Mouse (Mus musculus) midbrain, embryonic 11.5 days (tissue): ENCODE data around the gene Tekt5. TPM values are rescaled to one million over a fixed set of nuclear protein-coding genes. Genes with fewer than 3 reads are reported as not detected.

Experiments
- ATAC-seq: fragments of 200-750 bp; cut with Nextera tagmentation; 2 replicates; pipeline ENCODE4 v1.8.0; 2017; ENCODE audit warnings: moderate TSS enrichment, moderate library complexity; ENCODE audit not compliant: low FRiP score
- DNase-seq: peaks from one replicate; pipeline ENCODE4 v3.0.0; 2015; ENCODE audit warnings: low spot score; ENCODE audit errors: missing footprints
- H3K27ac ChIP-seq: fragments of 300-500 bp; sonication (generic); 2 replicates; pipeline ENCODE4 v1.5.1; 2014; ENCODE audit warnings: low read depth, low read length
- H3K27me3 ChIP-seq: fragments of 300-500 bp; sonication (generic); 2 replicates; pipeline ENCODE4 v1.6.1; 2014; ENCODE audit warnings: mild to moderate bottlenecking, low read length, moderate library complexity, mixed read lengths; ENCODE audit not compliant: control insufficient read depth, insufficient read depth
- H3K36me3 ChIP-seq: fragments of 300-500 bp; sonication (generic); 2 replicates; pipeline ENCODE4 v1.6.1; 2014; ENCODE audit warnings: mild to moderate bottlenecking, low read length, moderate library complexity, mixed read lengths; ENCODE audit not compliant: control insufficient read depth, insufficient read depth
- H3K4me1 ChIP-seq: fragments of 300-500 bp; sonication (generic); 2 replicates; pipeline ENCODE4 v1.6.1; 2014; ENCODE audit warnings: low read length; ENCODE audit not compliant: control insufficient read depth, insufficient read depth
- H3K4me2 ChIP-seq: fragments of 300-500 bp; sonication (generic); 2 replicates; pipeline ENCODE4 v1.6.1; 2014; ENCODE audit warnings: mild to moderate bottlenecking, moderate library complexity
- H3K4me3 ChIP-seq: fragments of 300-500 bp; sonication (generic); 2 replicates; pipeline ENCODE4 v1.5.1; 2014; ENCODE audit warnings: low read depth, low read length
- H3K9ac ChIP-seq: fragments of 300-500 bp; sonication (generic); 2 replicates; pipeline ENCODE4 v1.6.1; 2014; ENCODE audit warnings: low read length
- H3K9me3 ChIP-seq: fragments of 300-500 bp; sonication (generic); 2 replicates; pipeline ENCODE4 v1.6.1; 2016; ENCODE audit warnings: low read length; ENCODE audit not compliant: control insufficient read depth
- WGBS: fragments of 180-500 bp; shearing (Covaris S2); extraction: QIAGEN DNeasy Blood & Tissue Kit; methylation state at CpG from one replicate; pipeline ENCODE4 v1.1.7; 2014; 5-methylcytosine and 5-hydroxymethylcytosine counted together
- polyA plus RNA-seq: library from polyadenylated mRNA; unstranded; fragments of >200 nt; fragmentation: Nextera tagmentation; extraction: Ambion mirVana; gene quantifications from 2 replicates; pipeline ENCODE4 v1.2.1, GENCODE M21; 2014

Gene Tekt5
- polyA plus RNA-seq, 1 experiment from 2014 or later: 0.16 TPM

DNA sequence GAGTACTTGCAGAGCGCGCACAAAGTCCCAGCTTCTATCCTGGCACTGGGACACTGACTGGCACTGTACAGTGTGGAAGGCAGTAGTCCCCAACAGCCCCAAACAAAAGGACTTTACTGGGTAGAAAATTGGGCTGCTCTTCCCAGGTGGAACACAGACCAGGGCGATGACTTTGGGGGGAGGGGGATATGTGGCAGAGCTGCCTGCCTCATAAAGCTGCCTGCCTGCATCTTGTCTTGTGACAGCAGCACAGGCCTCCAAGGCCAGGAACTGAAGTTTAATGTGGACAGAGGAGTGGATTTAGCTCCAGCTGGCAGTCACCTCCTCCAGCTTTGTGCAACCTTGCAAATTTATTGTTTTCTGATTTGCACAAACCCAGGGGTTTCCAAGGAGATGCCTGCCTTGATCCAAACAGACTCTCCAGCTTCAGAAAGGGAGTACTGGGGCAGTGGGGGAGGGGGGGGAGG lies 25.8 kb downstream of the Tekt5 start:
- H3K4me3 ChIP-seq: no peak overlapping the region
- no peak for ATAC-seq
- H3K27ac ChIP-seq: no peak overlapping the region
- no peaks in the 10 kb centered on the region for H3K36me3 ChIP-seq
- no peak for DNase-seq
- no peaks in the 10 kb centered on the region for H3K9me3 ChIP-seq
- WGBS: 71% methylated on average over 3 of the region's 3 CpGs
- H3K4me2 ChIP-seq: no peak overlapping the region
- no peak overlapping the region for H3K9ac ChIP-seq
- H3K4me1 ChIP-seq: peaks cover 7% of the 10 kb centered on the region; the same call in 1 of the 2 replicates
- no peaks in the 10 kb centered on the region for H3K27me3 ChIP-seq

DNA sequence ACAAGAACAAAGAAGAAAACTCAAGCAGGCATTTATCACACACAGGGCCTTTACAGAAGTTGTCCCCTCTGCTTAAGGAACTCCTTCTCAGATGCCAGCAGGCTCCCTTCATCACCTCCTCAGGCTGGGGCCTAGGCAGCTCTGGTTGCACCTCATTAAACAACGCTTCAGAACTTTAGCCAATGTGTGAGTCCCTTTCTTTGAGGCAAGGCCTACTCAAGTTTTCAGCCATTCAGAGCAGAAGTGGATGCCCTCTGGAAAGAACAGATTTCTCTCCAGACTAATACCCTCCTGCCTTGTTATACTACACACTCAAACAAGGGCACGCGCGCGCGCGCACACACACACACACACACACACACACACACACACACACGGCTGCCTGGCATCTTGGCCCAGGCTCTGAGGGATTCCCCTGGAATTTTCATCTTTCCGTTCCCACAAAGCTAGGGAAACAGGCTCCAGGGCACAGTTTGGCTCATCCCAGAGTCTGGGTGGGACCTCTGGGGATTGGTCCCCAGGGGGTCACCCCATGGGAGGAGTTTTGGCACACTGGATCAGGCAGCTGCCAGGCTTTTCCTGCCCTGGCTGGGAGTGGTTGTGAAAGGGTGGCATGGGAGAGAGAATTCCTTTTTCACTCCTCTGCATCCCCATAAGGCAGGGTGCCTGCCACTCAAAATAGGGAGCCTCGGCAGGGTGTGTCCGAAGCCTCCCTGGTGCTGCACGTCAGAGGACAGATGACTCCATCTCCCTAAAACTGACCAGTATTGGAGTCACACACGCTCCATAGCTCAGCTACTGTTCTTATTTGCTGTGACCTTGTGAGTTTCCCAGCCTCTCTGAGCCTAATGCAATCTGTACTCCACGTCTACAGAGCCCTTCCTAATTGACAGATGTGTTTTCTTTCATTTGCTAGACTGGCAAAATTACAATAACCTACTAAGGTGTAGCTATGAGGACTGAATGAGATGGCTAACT lies 28.8 kb downstream of the Tekt5 start:
- Histone ChIP-seq H3K27me3 (no peaks in the 10 kb centered on the region), H3K4me2 (no peak overlapping the region), H3K27ac (no peak overlapping the region), H3K4me1 (peaks cover 5% of the 10 kb centered on the region; the same call in 1 of the 2 replicates), H3K36me3 (no peaks in the 10 kb centered on the region), H3K4me3 (no peak overlapping the region), H3K9me3 (no peaks in the 10 kb centered on the region), H3K9ac (no peak overlapping the region)
- 81% methylated on average over 14 of the region's 14 CpGs for WGBS
- DNase-seq (no peak), ATAC-seq (no peak)

DNA sequence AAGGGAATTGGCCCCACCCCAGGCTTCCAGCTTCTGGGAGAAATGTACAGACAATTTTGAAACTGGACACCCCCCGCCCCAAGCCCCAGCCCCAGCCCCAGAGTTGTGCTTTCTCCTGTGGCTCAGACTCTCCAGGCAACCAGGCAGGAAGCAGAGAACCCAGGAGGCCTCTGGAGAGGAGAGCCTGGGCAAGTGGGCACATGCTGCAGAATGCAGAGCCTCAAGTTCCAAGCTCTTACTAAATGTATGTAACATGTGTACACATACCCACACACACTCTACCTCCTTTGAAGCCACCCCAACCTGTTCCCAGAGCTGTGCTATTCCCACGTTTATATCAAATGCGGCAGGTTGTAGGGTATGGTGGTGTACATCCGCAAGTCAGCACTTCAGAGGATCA lies 29.5 kb downstream of the Tekt5 start:
- Histone ChIP-seq H3K4me2 (no peak overlapping the region), H3K9me3 (no peaks in the 10 kb centered on the region), H3K4me1 (peaks cover 5% of the 10 kb centered on the region; the same call in 1 of the 2 replicates), H3K36me3 (no peaks in the 10 kb centered on the region), H3K27me3 (no peaks in the 10 kb centered on the region), H3K4me3 (no peak overlapping the region), H3K27ac (no peak overlapping the region), H3K9ac (no peak overlapping the region)
- DNase-seq (no peak), ATAC-seq (no peak)
- 82% methylated on average over 4 of the region's 4 CpGs for WGBS

DNA sequence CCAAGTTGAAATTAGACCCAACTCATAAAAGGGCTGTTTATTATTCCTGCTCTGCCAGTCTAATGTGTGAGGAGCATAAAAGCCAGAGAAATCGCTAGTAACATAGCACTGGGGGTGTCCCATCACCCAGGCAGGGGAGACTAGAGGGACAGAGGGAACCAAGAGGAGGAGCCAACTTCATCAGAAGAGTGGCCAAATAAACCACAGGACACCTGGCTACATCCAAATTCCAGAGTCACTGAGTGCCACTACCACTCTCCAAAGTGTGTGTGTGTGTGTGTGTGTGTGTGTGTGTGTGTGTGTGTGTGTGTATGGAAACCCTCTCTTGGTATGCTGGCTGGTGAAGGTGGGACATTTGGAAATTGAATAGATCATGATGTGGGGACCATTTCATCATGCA lies 32.2 kb downstream of the Tekt5 start:
- no peaks in the 10 kb centered on the region for H3K36me3 ChIP-seq
- H3K4me1 ChIP-seq: no peaks in the 10 kb centered on the region
- H3K4me3 ChIP-seq: no peak overlapping the region
- WGBS: 68% methylated on average over 1 of the region's 1 CpGs
- no peaks in the 10 kb centered on the region; the same call in 1 of the 2 replicates for H3K27me3 ChIP-seq
- no peak overlapping the region for H3K9ac ChIP-seq
- H3K9me3 ChIP-seq: no peaks in the 10 kb centered on the region
- ATAC-seq: no peak
- DNase-seq: no peak
- no peak overlapping the region for H3K27ac ChIP-seq
- no peak overlapping the region for H3K4me2 ChIP-seq

DNA sequence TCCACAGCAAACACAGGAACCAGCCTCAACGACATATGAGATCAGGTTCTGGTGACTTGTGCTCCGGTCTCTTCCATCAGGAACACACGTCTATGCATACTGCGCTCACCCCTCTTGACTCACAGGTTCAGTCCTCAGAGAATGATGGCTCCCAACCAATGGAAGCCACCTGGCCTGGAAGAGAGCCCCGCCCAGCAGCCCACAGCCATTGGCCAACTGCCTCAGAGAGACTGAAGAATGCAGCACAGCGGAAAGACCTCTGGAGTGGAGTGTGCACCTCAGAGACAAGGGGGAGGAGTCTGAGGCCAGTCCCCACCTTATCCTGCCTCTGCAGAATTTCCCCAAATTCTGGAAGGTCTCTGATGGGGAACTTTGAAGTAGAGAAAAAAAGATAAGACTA lies 36.0 kb downstream of the Tekt5 start:
- H3K27ac ChIP-seq: no peak overlapping the region
- no peaks in the 10 kb centered on the region; the same call in 1 of the 2 replicates for H3K27me3 ChIP-seq
- H3K4me1 ChIP-seq: no peaks in the 10 kb centered on the region
- H3K4me3 ChIP-seq: no peak overlapping the region
- H3K36me3 ChIP-seq: no peaks in the 10 kb centered on the region
- no peak overlapping the region for H3K4me2 ChIP-seq
- DNase-seq (no peak), ATAC-seq (no peak)
- no peaks in the 10 kb centered on the region for H3K9me3 ChIP-seq
- 88% methylated on average over 6 of the region's 6 CpGs for whole genome bisulfite sequencing
- no peak overlapping the region for H3K9ac ChIP-seq

DNA sequence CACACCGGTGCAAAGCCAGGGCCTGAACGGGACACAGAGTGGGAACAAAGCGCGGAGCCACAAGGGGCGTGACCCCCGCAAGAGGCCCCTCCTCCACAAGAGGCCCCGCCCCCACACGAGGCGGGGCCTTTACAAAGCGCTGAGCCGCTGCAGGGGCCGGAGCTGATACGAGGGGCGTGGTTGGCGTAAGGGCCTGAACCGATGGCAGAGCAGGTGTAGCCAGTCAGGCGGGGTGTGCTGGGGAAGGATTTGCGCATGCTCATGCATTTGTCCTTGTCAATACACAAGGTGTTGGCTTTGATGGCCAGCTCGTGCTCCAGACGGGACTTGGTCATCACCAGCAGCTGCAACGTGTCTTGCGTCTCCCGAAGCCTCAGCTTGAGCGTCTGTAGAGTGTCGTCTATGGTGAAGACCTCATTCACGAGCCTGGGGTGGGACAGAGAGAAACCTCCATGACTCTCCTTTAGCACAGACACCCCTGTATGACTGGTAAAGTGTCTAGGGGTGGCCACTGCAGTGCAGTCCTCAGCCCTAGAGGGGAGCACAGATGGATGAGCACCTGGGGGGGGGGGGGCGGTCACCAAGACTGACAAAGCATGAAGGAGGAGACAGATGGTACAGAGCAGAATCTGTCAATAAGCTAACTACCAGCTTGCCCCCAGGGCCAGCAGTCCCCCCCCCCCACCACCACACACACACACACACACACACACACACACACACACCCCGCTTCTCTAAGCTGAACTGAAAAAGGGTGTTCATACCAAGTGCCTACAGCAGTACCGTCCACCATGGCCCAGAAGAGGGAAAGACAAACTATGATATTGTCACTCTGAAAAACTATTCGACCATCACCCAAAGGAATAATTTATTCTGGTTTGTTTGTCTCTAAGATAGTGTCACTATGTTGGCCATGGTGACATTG lies 37.0 kb downstream of the Tekt5 start:
- DNase-seq (peak; percentile 99), ATAC-seq (peak; percentile 95)
- Histone ChIP-seq H3K4me1 (no peaks in the 10 kb centered on the region), H3K4me3 (peak overlapping the region; percentile 9; the same call in 1 of the 2 replicates), H3K27me3 (no peaks in the 10 kb centered on the region; the same call in 1 of the 2 replicates), H3K9ac (no peak overlapping the region; the same call in 1 of the 2 replicates), H3K9me3 (no peaks in the 10 kb centered on the region), H3K27ac (no peak overlapping the region), H3K4me2 (peak overlapping the region; percentile 41), H3K36me3 (no peaks in the 10 kb centered on the region)
- WGBS: 14% methylated on average over 29 of the region's 30 CpGs

DNA sequence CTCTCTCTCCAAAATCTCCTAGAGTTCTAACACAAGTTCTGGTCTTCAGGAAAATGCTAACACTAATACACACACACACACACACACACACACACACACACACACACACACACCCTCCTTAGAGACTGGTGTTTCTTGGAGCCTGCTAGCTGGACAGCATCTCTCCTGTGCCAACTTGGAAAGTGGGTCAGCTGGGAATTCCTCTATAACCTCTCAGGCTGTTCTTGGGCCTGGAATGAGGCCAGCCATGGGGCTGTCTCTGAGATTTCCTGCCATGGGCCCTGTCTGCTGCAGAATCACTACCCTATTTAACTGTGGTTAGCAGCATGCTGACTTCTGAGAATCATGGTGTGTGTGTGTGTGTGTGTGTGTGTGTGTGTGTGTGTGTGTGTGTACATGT lies 40.3 kb downstream of the Tekt5 start:
- DNase-seq (no peak), ATAC-seq (no peak)
- no peak overlapping the region for H3K9ac ChIP-seq

DNA sequence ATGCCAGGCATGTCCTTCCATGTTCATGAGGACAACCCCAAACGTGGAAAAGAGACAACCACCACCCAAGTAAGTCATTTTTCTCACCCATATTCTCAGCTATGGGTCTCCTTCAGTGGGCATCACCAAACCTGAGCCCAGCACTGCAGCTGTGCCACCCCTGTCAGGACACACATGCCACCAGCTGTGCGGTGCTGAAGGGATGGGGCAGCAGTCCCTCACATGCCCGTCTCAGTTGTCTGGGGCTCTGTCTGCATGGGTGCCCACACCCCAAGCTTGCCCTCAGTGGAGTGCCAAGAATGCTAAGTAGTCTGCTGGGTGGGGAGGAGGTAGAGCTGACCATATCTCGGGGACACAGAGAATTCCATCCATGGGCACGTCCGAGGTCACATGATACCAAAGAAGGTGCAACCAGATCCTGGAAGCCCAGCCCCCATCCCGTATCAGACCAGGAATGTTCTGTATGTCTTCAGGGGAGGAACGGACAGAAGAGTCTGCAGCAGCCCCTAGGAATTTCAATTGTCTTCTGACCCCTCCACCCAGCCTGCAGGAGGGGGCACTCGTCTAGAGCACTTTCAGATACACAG lies 44.1 kb downstream of the Tekt5 start:
- Histone ChIP-seq H3K36me3 (no peaks in the 10 kb centered on the region), H3K27me3 (no peaks in the 10 kb centered on the region), H3K4me2 (no peak overlapping the region), H3K4me3 (no peak overlapping the region), H3K4me1 (no peaks in the 10 kb centered on the region), H3K9me3 (no peaks in the 10 kb centered on the region), H3K9ac (no peak overlapping the region), H3K27ac (no peak overlapping the region)
- ATAC-seq: no peak
- DNase-seq: no peak
- WGBS: 72% methylated on average over 9 of the region's 9 CpGs

More for the DNA sequence above, 40.3 kb downstream of the Tekt5 start:
- Histone ChIP-seq H3K4me1 (no peaks in the 10 kb centered on the region), H3K9me3 (no peaks in the 10 kb centered on the region), H3K36me3 (no peaks in the 10 kb centered on the region), H3K4me2 (no peak overlapping the region), H3K27ac (no peak overlapping the region), H3K4me3 (no peak overlapping the region), H3K27me3 (no peaks in the 10 kb centered on the region; the same call in 1 of the 2 replicates)
